Mouse (Mus musculus) intestine, embryonic 14.5 days (tissue): ENCODE data around the gene Vmn1r68. TPM values are rescaled to one million over a fixed set of nuclear protein-coding genes. Genes with fewer than 3 reads are reported as not detected.

Source experiments
- ATAC-seq: fragments of 200-750 bp; cut with Nextera tagmentation; replicated peaks from 2 replicates; pipeline ENCODE4 v1.8.0; 2017; ENCODE audit warnings: low read depth, moderate number of reproducible peaks, moderate TSS enrichment, moderate library complexity; ENCODE audit not compliant: low FRiP score, low TSS enrichment
- DNase-seq: peaks from one replicate; pipeline ENCODE4 v3.0.0-alpha.2; 2018; ENCODE audit warnings: low spot score
- H3K27ac ChIP-seq: fragments of 300-500 bp; sonication (generic); 2 replicates; pipeline ENCODE4 v1.5.1; 2014; ENCODE audit warnings: low read depth, mild to moderate bottlenecking, control low read depth
- H3K27me3 ChIP-seq: fragments of 300-500 bp; sonication (generic); replicated peaks from 2 replicates; pipeline ENCODE4 v1.6.1; 2014; ENCODE audit warnings: low read length, control low read depth; ENCODE audit not compliant: control insufficient read depth, insufficient read depth
- H3K36me3 ChIP-seq: fragments of 300-500 bp; sonication (generic); 2 replicates; pipeline ENCODE4 v1.6.1; 2014; ENCODE audit warnings: low read length, control low read depth; ENCODE audit not compliant: control insufficient read depth, insufficient read depth
- H3K4me1 ChIP-seq: fragments of 300-500 bp; sonication (generic); replicated peaks from 2 replicates; pipeline ENCODE4 v1.6.1; 2014; ENCODE audit warnings: low read length, control low read depth, mixed read lengths; ENCODE audit not compliant: control insufficient read depth, insufficient read depth
- H3K4me2 ChIP-seq: fragments of 300-500 bp; sonication (generic); 2 replicates; pipeline ENCODE4 v1.6.1; 2014; ENCODE audit warnings: low read length
- H3K4me3 ChIP-seq: fragments of 300-500 bp; sonication (generic); 2 replicates; pipeline ENCODE4 v1.5.1; 2014; ENCODE audit warnings: low read depth, low read length, control low read depth, mixed read lengths
- H3K9ac ChIP-seq: fragments of 300-500 bp; sonication (generic); 2 replicates; pipeline ENCODE4 v1.6.1; 2014; ENCODE audit warnings: mild to moderate bottlenecking, low read length
- H3K9me3 ChIP-seq: fragments of 300-500 bp; sonication (generic); 2 replicates; pipeline ENCODE4 v1.6.1; 2016; ENCODE audit warnings: low read length, control low read depth; ENCODE audit not compliant: control insufficient read depth
- WGBS: fragments of 180-500 bp; shearing (Covaris S2); extraction: QIAGEN DNeasy Blood & Tissue Kit; methylation state at CpG from one replicate; pipeline ENCODE4 v1.1.7; 2014; 5-methylcytosine and 5-hydroxymethylcytosine counted together
- polyA plus RNA-seq: library from polyadenylated mRNA; unstranded; fragments of >200 nt; fragmentation: Nextera tagmentation; extraction: Ambion mirVana; gene quantifications from 2 replicates; pipeline ENCODE4 v1.2.1, GENCODE M21; 2014

The Vmn1r68 gene
- polyA plus RNA-seq, result not detected in 2 replicates

DNA sequence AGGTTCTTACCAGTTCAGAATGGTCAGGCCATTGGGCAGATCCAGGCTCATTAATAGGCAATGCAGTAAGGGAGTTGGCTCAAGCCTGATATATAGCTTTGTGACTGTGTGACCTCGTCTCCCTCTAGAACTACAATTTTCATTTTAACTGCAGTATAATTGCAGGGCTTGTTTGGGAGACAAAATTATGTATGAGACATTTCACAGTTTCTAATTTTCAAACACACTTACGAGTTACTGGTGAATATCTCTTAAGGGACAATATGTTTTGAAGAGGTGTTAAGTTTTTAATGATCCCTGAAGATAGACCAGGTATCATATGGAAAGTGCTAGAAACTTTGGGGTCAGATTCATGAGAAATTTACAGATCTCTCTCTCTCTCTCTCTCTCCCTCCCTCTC, at the start of gene Vmn1r68:
Gene Vmn1r68 (minus strand): TSS at position 101 of the 400 bp plus-strand sequence.
- DNase-seq, result no peak
- no peak within 1 kb of the TSS for H3K9ac ChIP-seq
- no peak within 1 kb of the TSS for H3K4me2 ChIP-seq
- no peaks in the 10 kb centered on the region for H3K27me3 ChIP-seq
- no peaks in the 10 kb centered on the region for H3K9me3 ChIP-seq
- WGBS, result 83% methylated on average over 2 of the region's 2 CpGs
- no peak within 1 kb of the TSS for H3K27ac ChIP-seq
- no peak within 1 kb of the TSS for H3K4me3 ChIP-seq
- no peaks in the 10 kb centered on the region for H3K36me3 ChIP-seq
- ATAC-seq, result no peak
- no peaks in the 10 kb centered on the region for H3K4me1 ChIP-seq

DNA sequence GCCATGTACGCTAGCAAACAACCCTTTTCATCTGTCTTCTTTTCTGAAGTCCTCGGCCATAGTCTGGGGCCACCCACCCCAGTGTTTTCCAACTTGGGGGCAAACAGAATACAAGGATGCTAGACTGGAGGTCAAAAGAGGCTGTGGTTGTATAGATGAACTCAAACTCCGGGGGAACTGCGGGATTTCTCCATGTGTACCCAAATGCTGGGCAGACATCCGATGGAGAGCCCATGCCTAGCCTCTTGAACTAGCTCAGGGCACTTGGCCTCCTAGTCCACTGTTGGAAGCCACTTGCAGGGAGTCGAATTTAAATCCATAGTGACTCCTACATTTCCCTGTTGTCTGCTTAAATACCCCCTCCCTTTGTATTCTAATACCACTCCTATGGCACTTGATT, 62.7 kb downstream of the Vmn1r68 start:
- ATAC-seq (no peak), DNase-seq (no peak)
- peaks cover 3% of the 10 kb centered on the region; the same call in 1 of the 2 replicates for H3K4me1 ChIP-seq
- no peak overlapping the region for H3K27ac ChIP-seq
- no peak overlapping the region for H3K9ac ChIP-seq
- peak overlapping the region; percentile 73 for H3K4me2 ChIP-seq
- 42% methylated on average over 6 of the region's 6 CpGs for WGBS
- H3K4me3 ChIP-seq, result peak overlapping the region; percentile 65
- no peaks in the 10 kb centered on the region for H3K9me3 ChIP-seq
- no peaks in the 10 kb centered on the region for H3K27me3 ChIP-seq
- peaks cover 17% of the 10 kb centered on the region for H3K36me3 ChIP-seq

DNA sequence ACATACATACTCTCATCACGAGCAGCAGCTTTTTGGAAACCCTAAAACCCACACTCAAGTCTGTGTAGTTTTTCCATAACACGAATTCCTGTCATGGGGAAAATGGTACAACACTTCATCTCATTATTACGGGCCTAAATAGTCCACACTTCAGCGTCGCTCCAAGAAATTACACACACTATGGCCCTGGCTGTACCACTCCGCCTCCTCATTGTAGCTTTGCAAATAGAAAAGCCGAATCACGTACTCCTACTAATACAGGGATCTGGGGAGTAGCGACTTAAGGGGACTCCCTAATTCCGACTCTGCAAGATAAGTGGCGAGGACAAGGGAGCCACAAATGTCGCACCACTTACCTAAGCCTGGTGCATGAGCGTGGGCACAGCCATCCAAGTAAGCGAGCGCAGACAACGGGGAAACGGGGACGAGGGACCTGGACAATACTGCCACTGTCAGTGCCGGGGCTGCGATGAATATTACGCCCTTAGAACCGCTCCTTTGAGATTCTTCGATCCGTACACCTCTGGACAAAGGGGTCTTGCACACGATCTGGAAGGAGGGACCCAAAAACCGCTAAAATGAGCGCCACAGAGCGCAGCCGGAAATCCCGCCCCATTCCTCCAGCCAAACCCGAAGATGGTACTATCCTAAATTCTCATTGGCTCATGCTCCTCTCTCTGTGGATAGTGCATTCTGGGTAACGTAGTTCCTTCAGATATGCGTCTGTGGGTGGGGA, 63.3 kb downstream of the Vmn1r68 start, which contains the start of gene Zik1:
Gene Zik1 (minus strand): TSS at position 609 of the 736 bp plus-strand sequence.
- H3K27me3 ChIP-seq, result no peaks in the 10 kb centered on the region
- peak within 1 kb of the TSS; percentile 79 for H3K9ac ChIP-seq
- WGBS, result 1% methylated on average over 33 of the region's 33 CpGs
- H3K4me3 ChIP-seq, result peak within 1 kb of the TSS; percentile 65
- DNase-seq, result peak; percentile 82
- H3K4me2 ChIP-seq, result peak within 1 kb of the TSS; percentile 73
- peak; percentile 99 for ATAC-seq
- H3K27ac ChIP-seq, result no peak within 1 kb of the TSS; the same call in 1 of the 2 replicates
- no peaks in the 10 kb centered on the region for H3K9me3 ChIP-seq
- H3K4me1 ChIP-seq, result peaks cover 3% of the 10 kb centered on the region; the same call in 1 of the 2 replicates
- H3K36me3 ChIP-seq, result peaks cover 24% of the 10 kb centered on the region

GRCm38 (mm10) chr7:10480588-10481233, 77.6 kb downstream of the Vmn1r68 start:
- Histone ChIP-seq H3K36me3 (no peaks in the 10 kb centered on the region), H3K27me3 (no peaks in the 10 kb centered on the region), H3K4me2 (0 out of 2 replicates have a peak overlapping the region, but pooled peaks have one; percentile 12), H3K27ac (no peak overlapping the region), H3K4me3 (no peak overlapping the region), H3K4me1 (no peaks in the 10 kb centered on the region), H3K9me3 (no peaks in the 10 kb centered on the region), H3K9ac (no peak overlapping the region)
- DNase-seq (no peak), ATAC-seq (no peak)
- 60% methylated on average over 18 of the region's 18 CpGs for WGBS

GRCm38 (mm10) chr7:10479813-10480212, 78.5 kb downstream of the Vmn1r68 start:
- Histone ChIP-seq H3K4me2 (no peak overlapping the region), H3K27ac (no peak overlapping the region), H3K27me3 (no peaks in the 10 kb centered on the region), H3K4me3 (no peak overlapping the region), H3K9me3 (no peaks in the 10 kb centered on the region), H3K9ac (no peak overlapping the region), H3K36me3 (no peaks in the 10 kb centered on the region), H3K4me1 (no peaks in the 10 kb centered on the region)
- ATAC-seq (no peak), DNase-seq (no peak)

DNA sequence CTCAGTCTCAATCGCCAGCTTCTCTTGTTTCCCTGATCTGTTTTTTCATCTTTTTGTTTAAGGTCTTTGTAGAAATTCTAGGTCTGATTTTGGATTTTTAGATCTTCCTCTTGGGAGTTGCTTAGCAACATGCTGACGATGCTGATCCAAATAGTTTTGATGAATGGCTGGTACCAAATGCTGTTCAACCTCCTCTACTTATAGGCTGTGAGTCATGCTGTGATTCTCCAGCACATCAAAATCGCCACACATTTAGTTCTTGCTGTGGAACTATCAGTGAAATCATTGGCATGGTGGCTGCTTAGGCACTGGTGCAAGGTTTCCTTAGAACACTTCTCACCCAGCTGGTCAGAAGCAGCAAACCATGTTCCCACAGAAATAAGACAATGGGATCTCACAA, 100.1 kb downstream of the Vmn1r68 start:
- Histone ChIP-seq H3K27me3 (no peaks in the 10 kb centered on the region), H3K36me3 (no peaks in the 10 kb centered on the region), H3K9me3 (peaks cover 3% of the 10 kb centered on the region; the same call in 1 of the 2 replicates), H3K9ac (no peak overlapping the region), H3K4me2 (no peak overlapping the region), H3K4me3 (no peak overlapping the region), H3K4me1 (no peaks in the 10 kb centered on the region), H3K27ac (no peak overlapping the region)
- ATAC-seq (no peak), DNase-seq (no peak)
- 64% methylated on average over 3 of the region's 3 CpGs for WGBS

Other genes with a start within 250 kb of the Vmn1r68 start
- not detected in 2 replicates for gene Vmn1r67, start 115.2 kb downstream of the Vmn1r68 start, polyA plus RNA-seq
- 11.1 and 14.8 TPM in 2 replicates for gene Zik1, start 63.1 kb downstream of the Vmn1r68 start, polyA plus RNA-seq
- gene Vmn1r69, start 55.2 kb upstream of the Vmn1r68 start, polyA plus RNA-seq, result not detected in 2 replicates
- gene Vmn1r70, start 73.0 kb upstream of the Vmn1r68 start, polyA plus RNA-seq, result not detected in 2 replicates
- gene Nlrp4b, start 129.3 kb upstream of the Vmn1r68 start, polyA plus RNA-seq, result not detected in 2 replicates
- gene Vmn1r71, start 195.9 kb upstream of the Vmn1r68 start, polyA plus RNA-seq, result not detected in 2 replicates